Comparison of ENCODE assay signal across 8 mouse cellular contexts in the genomic region with DNA sequence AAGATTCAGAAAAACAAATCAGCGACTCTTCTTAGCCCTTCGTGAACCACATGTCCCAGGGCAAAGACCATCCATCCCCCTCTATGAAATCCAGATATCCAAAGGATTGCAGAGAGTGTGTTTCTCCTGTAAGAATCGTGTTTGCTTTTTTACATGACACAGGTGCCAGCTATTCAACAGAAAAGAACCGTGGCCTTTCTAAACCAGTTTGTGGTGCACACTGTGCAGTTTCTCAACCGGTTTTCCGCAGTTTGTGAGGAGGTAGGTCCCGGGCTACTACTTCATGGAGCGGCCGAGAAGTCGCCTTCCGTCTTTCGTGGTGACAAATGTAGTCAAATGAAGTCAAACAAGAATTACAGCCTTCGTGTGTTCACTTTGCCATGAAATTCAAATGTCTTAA. TPM values are rescaled to one million over a fixed set of nuclear protein-coding genes. Genes with fewer than 3 reads are reported as not detected.
DNase-seq lines count a peak whose midpoint lies in the region; ATAC-seq lines count a peak whose summit lies in the region.

No protein-coding gene starts in this region.

- 81% methylated on average over 13 of the region's 13 CpGs for WGBS in limb, embryonic 12.5 days
- 64% methylated on average over 13 of the region's 13 CpGs for WGBS in stomach, embryonic 15.5 days

- peak overlapping the region; percentile 69 for H3K4me2 ChIP-seq in limb, embryonic 12.5 days
- H3K4me2 ChIP-seq in stomach, embryonic 15.5 days: peak overlapping the region; percentile 69

- H3K27me3 ChIP-seq in megakaryocyte, embryonic 14.5 days (replicated peaks): peaks cover 4% of the 10 kb centered on the region
- H3K27me3 ChIP-seq in limb, embryonic 12.5 days: no peaks in the 10 kb centered on the region
- H3K27me3 ChIP-seq in stomach, embryonic 15.5 days (replicated peaks): no peaks in the 10 kb centered on the region

- H3K4me3 ChIP-seq in megakaryocyte, embryonic 14.5 days (replicated peaks): peak overlapping the region; percentile 94
- peak overlapping the region; percentile 60 for H3K4me3 ChIP-seq in limb, embryonic 12.5 days (replicated peaks)
- H3K4me3 ChIP-seq in stomach, embryonic 15.5 days (replicated peaks): peak overlapping the region; percentile 69

- no peaks in the 10 kb centered on the region for H3K9me3 ChIP-seq in megakaryocyte, embryonic 14.5 days
- H3K9me3 ChIP-seq in limb, embryonic 12.5 days: no peaks in the 10 kb centered on the region
- H3K9me3 ChIP-seq in stomach, embryonic 15.5 days: no peaks in the 10 kb centered on the region

- no peak overlapping the region for H3K27ac ChIP-seq in limb, embryonic 12.5 days
- peak overlapping the region; percentile 78; the same call in 1 of the 2 replicates for H3K27ac ChIP-seq in stomach, embryonic 15.5 days

- H3K36me3 ChIP-seq in megakaryocyte, embryonic 14.5 days (replicated peaks; ENCODE audit: low read length): peaks cover 37% of the 10 kb centered on the region
- no peaks in the 10 kb centered on the region for H3K36me3 ChIP-seq in limb, embryonic 12.5 days
- peaks cover 6% of the 10 kb centered on the region for H3K36me3 ChIP-seq in stomach, embryonic 15.5 days

- peaks cover 24% of the 10 kb centered on the region for H3K4me1 ChIP-seq in megakaryocyte, embryonic 14.5 days
- peaks cover 5% of the 10 kb centered on the region; the same call in 1 of the 2 replicates for H3K4me1 ChIP-seq in limb, embryonic 12.5 days (replicated peaks)
- H3K4me1 ChIP-seq in stomach, embryonic 15.5 days: no peaks in the 10 kb centered on the region

- H3K9ac ChIP-seq in limb, embryonic 12.5 days (replicated peaks): peak overlapping the region; percentile 77
- peak overlapping the region; percentile 54; the same call in 1 of the 2 replicates for H3K9ac ChIP-seq in stomach, embryonic 15.5 days

- ATAC-seq in megakaryocyte, adult 5-6 weeks (ENCODE audit: poor library complexity, severe bottlenecking): no peak
- no peak for ATAC-seq in limb, embryonic 12.5 days (ENCODE audit: insufficient number of reproducible peaks, insufficient read depth, low FRiP score, low TSS enrichment, low read depth)
- ATAC-seq in stomach, embryonic 15.5 days (ENCODE audit: insufficient read depth, low FRiP score, low read depth): no peak
- ATAC-seq in activated CD4-positive, CD25-positive, alpha-beta regulatory T cell, adult 4 months: no peak

- DNase-seq in cerebellum, adult 18-20 months: peak; percentile 3 to 13
- no peak for DNase-seq in cerebellum, postnatal 10 days
- DNase-seq in testis, postnatal 14 days (ENCODE audit: low spot score): no peak

RNA-seq across cellular contexts. Expression of a gene that starts 0.8 kb away (rescaled TPM):
- 3.9 and 27.8 TPM in 2 replicates for polyA plus RNA-seq in megakaryocyte, embryonic 14.5 days (2012; ENCODE audit: insufficient read depth, low replicate concordance)
- 83.1 and 94.6 TPM in 2 replicates for total RNA-seq in megakaryocyte, adult 5-6 weeks (2015)
- 38.2 and 53.5 TPM in 2 replicates for total RNA-seq in megakaryocyte, adult 5-6 weeks (2017)
- 48.7 and 50.5 TPM in 2 replicates for polyA plus RNA-seq in limb, embryonic 12.5 days (2016; fragmentation: Nextera tagmentation; extraction: Ambion mirVana)
- polyA plus RNA-seq in stomach, embryonic 15.5 days (2015; fragmentation: Nextera tagmentation; extraction: Ambion mirVana): 62.8 and 64.1 TPM in 2 replicates
- 100 to 1,000 TPM; 111 to 120 TPM for polyA plus RNA-seq in activated CD4-positive, CD25-positive, alpha-beta regulatory T cell, adult 4 months (2017; shearing (Covaris generic))

RNA-seq across cellular contexts. Expression of a gene that starts 54.9 kb away (rescaled TPM):
- 2.3 TPM in 1 of 2 replicates, not detected in the other for polyA plus RNA-seq in megakaryocyte, embryonic 14.5 days (2012; ENCODE audit: insufficient read depth, low replicate concordance)
- 35.4 and 37.0 TPM in 2 replicates for total RNA-seq in megakaryocyte, adult 5-6 weeks (2015)
- 40.8 and 42.3 TPM in 2 replicates for total RNA-seq in megakaryocyte, adult 5-6 weeks (2017)
- polyA plus RNA-seq in limb, embryonic 12.5 days (2016; fragmentation: Nextera tagmentation; extraction: Ambion mirVana): 94.2 and 96.8 TPM in 2 replicates
- polyA plus RNA-seq in stomach, embryonic 15.5 days (2015; fragmentation: Nextera tagmentation; extraction: Ambion mirVana): 72.0 and 75.3 TPM in 2 replicates
- 10 to 100 TPM; 37.7 to 48.6 TPM for polyA plus RNA-seq in activated CD4-positive, CD25-positive, alpha-beta regulatory T cell, adult 4 months (2017; shearing (Covaris generic))

RNA-seq across cellular contexts. Expression of a gene that starts 54.9 kb away (rescaled TPM):
- polyA plus RNA-seq in megakaryocyte, embryonic 14.5 days (2012; ENCODE audit: insufficient read depth, low replicate concordance): 0.16 TPM in 1 of 2 replicates, not detected in the other
- total RNA-seq in megakaryocyte, adult 5-6 weeks (2015): 19.4 and 24.5 TPM in 2 replicates
- 23.1 and 24.3 TPM in 2 replicates for total RNA-seq in megakaryocyte, adult 5-6 weeks (2017)
- polyA plus RNA-seq in limb, embryonic 12.5 days (2016; fragmentation: Nextera tagmentation; extraction: Ambion mirVana): 13.4 and 15.2 TPM in 2 replicates
- 8.9 and 11.5 TPM in 2 replicates for polyA plus RNA-seq in stomach, embryonic 15.5 days (2015; fragmentation: Nextera tagmentation; extraction: Ambion mirVana)
- 1 to 10 TPM; 4.4 to 5.1 TPM for polyA plus RNA-seq in activated CD4-positive, CD25-positive, alpha-beta regulatory T cell, adult 4 months (2017; shearing (Covaris generic))

Comparison
In these comparisons a context has a peak if more than half of its experiments do, and no peak if none do; other contexts are left out.
1. DNase-seq: peak in cerebellum, adult 18-20 months (2 of 2); none in cerebellum, postnatal 10 days (0 of 2) and testis, postnatal 14 days (single experiment).
2. RNA of a gene that starts 54.9 kb away (polyA plus RNA-seq): 94.2 to 96.8 TPM in limb, embryonic 12.5 days, 72.0 to 75.3 TPM in stomach, embryonic 15.5 days and 37.7 to 48.6 TPM in activated CD4-positive, CD25-positive, alpha-beta regulatory T cell, adult 4 months; 2.3 TPM in megakaryocyte, embryonic 14.5 days; every median in the first group is over 10 times any median in the second.
3. Peak in every context shown above with its lines, with median percentiles within 50 percentile points of each other: H3K4me3 ChIP-seq.